Mouse (Mus musculus) heart, postnatal 0 days (tissue): ENCODE results near the gene BC052040.

Experiments used
- CTCF ChIP-seq: IDR thresholded peaks from 2 replicates; pipeline ENCODE4 v1.5.1; 2016; ENCODE audit warnings: antibody characterized with exemption, control low read depth, low read depth
- EP300 ChIP-seq: IDR thresholded peaks from 2 replicates; pipeline ENCODE4 v1.6.1; 2016; ENCODE audit warnings: antibody characterized with exemption, low read depth

DNA sequence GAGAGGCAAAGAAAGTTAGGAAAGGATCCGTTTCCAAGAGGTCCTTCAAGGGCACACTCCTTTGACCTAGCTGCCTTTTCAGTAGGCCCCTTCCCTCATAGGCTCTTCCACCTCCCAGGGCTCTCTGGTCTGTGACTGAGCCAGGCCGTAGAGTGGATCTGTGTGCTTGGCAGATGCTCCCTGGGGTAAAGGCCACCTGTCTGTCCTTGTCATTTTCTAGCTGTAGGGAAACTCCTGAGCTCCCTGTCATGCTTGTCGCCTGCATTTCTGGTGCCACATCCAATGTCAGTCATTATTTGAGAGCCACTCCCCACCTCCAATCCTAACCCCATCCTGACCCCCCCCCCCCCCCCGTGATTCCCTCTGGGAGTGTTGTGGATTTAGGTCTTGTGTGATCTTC, 151.1 kb downstream of the BC052040 start:
- TF ChIP-seq EP300: no peak
- TF ChIP-seq CTCF: no peak
